Comparison of ENCODE assay signal across 15 mouse cellular contexts in the genomic region with DNA sequence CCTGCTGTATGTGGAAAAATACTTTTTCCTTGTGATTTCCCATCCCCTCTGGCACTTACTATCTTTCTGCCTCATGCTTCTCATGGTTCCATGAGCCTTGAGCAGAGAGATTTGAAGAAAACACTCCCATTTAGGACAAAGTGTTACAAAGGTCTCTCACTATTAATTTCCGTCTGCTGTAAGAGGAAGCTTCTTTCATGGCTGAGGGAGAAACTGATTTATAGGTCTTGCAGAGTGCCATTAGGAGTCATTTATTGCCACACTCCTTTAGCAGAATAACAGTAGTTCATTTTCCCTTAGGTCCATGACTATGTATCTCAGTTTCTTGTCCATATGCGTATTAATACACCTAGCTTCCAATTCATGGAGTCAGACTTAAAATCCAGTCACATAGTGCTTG.
"Had no signal": no experiment of that assay in that cellular context is flagged by ENCODE, and none has a peak within 500 bp of the region (broad histone marks: within the 10 kb centered on the region; RNA-seq: fewer than 3 reads in every experiment).

No protein-coding gene starts in this region.

- H3K4me3 ChIP-seq: neural tube, embryonic 15.5 days; stomach, embryonic 15.5 days had no signal

- H3K9me3 ChIP-seq: neural tube, embryonic 15.5 days; stomach, embryonic 15.5 days had no signal

- H3K4me2 ChIP-seq: neural tube, embryonic 15.5 days; stomach, embryonic 15.5 days had no signal

- DNase-seq: retina, postnatal 1 day; right cerebral cortex, adult 18-20 months; right cerebral cortex, postnatal 14 days; right cerebral cortex, postnatal 25 days; right cerebral cortex, postnatal 4 days; spleen, adult 18-20 months; thymus, adult 18-20 months; thymus, adult 2 months; thymus, postnatal 14 days; thymus, postnatal 25 days; thymus, postnatal 36 days; thymus, postnatal 4 days had no signal

- H3K27me3 ChIP-seq: neural tube, embryonic 15.5 days; stomach, embryonic 15.5 days had no signal

- H3K4me1 ChIP-seq: neural tube, embryonic 15.5 days; stomach, embryonic 15.5 days had no signal

- H3K9ac ChIP-seq: neural tube, embryonic 15.5 days; stomach, embryonic 15.5 days had no signal

- H3K27ac ChIP-seq: neural tube, embryonic 15.5 days; stomach, embryonic 15.5 days; stomach, postnatal 0 days had no signal

- H3K36me3 ChIP-seq: neural tube, embryonic 15.5 days; stomach, embryonic 15.5 days had no signal
